Mouse (Mus musculus) lung, postnatal 25 days (tissue): ENCODE measurements at regions not wholly inside any gene's neighbourhood (a gene's known extent, or its start where the extent isn't known, plus 50 kb on each side); places are given as distances from the start of the nearest gene placed in this dataset.

ENCODE experiments used
- DNase-seq: peaks from one replicate; pipeline ENCODE4 v3.0.0; 2022; ENCODE audit warnings: low spot score

GRCm38 (mm10) chr10:111419375-111420194 lies 53.4 kb upstream of the Nap1l1 start:
- no peak for DNase-seq

GRCm38 (mm10) chr10:111420195-111420838 lies 52.7 kb upstream of the Nap1l1 start:
- no peak for DNase-seq

DNA sequence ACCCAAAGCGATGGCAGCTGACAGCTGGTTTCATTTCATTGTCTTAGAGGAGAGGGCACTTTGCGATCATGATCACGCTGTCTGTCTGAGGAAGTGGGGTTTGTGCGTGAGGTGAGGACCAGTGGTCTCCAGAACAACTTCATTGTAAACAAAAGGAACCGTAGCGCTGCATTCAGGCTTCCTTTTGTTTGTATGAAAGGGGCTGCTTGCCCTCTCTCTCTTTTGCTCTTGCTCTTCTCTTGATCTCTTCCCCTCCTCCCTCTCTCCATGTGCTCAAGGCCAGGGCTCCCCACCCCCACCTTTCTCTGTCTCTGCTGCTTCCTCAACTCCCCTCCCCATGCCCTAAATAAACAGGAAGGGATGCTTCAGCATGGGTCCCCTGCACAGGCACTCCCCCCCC lies 51.0 kb upstream of the Nap1l1 start:
- no peak for DNase-seq

DNA sequence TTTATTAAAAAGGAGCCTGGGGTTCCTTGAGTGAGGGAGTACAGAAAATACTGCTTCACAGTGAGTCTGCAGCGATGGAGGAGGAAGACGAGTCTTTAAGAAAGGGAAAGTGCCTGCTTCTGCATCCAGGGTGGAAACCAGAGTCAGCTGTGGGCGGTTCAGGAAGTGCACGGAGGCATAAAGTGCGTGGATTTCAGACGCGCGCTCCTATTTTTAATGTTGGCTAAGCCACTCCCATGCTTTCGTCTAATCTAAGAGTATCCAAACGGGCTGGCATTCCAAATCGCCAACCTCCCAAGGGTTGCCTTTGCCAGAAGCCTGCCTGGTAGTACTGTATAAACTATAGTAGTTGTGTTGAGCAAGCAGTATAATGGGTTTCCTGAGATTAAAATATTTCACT lies 50.4 kb upstream of the Nap1l1 start:
- DNase-seq, result peak; percentile 42
